Mouse (Mus musculus) heart, embryonic 14.5 days (tissue): Measurements from ENCODE around the gene Tulp4. TPM values are rescaled to one million over a fixed set of nuclear protein-coding genes. Genes with fewer than 3 reads are reported as not detected.
"Not testable (repeated sequence)": the region's sequence is repeated elsewhere in the genome, so short reads cannot be mapped to it uniquely, and the experiment has no call there.

Experiments used
- ATAC-seq: fragments of 200-750 bp; cut with Nextera tagmentation; 2 replicates; pipeline ENCODE4 v1.8.0; 2017; ENCODE audit warnings: low read depth, moderate TSS enrichment; ENCODE audit not compliant: insufficient number of reproducible peaks, insufficient read depth, low FRiP score
- H3K27ac ChIP-seq, 2 experiments: fragments of 200-500 bp in 1 of 2; fragments of 300-500 bp in 1 of 2; sonication (generic) in 1 of 2; replicated peaks in 1 of 2; 2 replicates each; pipeline ENCODE4 v1.5.1; 2012 to 2014; ENCODE audit warnings: low read depth in 2 of 2, low read length in 2 of 2, control low read depth in 1 of 2, mild to moderate bottlenecking in 1 of 2, mixed read lengths in 1 of 2; ENCODE audit not compliant: control insufficient read depth in 1 of 2, insufficient read depth in 1 of 2
- H3K27me3 ChIP-seq: fragments of 300-500 bp; sonication (generic); 2 replicates; pipeline ENCODE4 v1.6.1; 2014; ENCODE audit warnings: mild to moderate bottlenecking, low read length, control low read depth; ENCODE audit not compliant: control insufficient read depth, insufficient read depth
- H3K36me3 ChIP-seq: fragments of 300-500 bp; sonication (generic); 2 replicates; pipeline ENCODE4 v1.6.1; 2014; ENCODE audit warnings: mild to moderate bottlenecking, control low read depth, low read length, mixed read lengths; ENCODE audit not compliant: control insufficient read depth, insufficient read depth
- H3K4me1 ChIP-seq, 2 experiments: fragments of 200-500 bp in 1 of 2; fragments of 300-500 bp in 1 of 2; sonication (generic) in 1 of 2; 2 replicates each; pipeline ENCODE4 v1.6.1; 2012 to 2014; ENCODE audit warnings: low read length in 2 of 2, control low read depth in 1 of 2, mixed read lengths in 1 of 2; ENCODE audit not compliant: control insufficient read depth in 2 of 2, insufficient read depth in 2 of 2
- H3K4me2 ChIP-seq: fragments of 300-500 bp; sonication (generic); 2 replicates; pipeline ENCODE4 v1.6.1; 2014; ENCODE audit warnings: mild to moderate bottlenecking, low read length
- H3K4me3 ChIP-seq, 2 experiments: fragments of 200-500 bp in 1 of 2; fragments of 300-500 bp in 1 of 2; sonication (generic) in 1 of 2; 2 replicates each; pipeline ENCODE4 v1.5.1; 2012 to 2014; ENCODE audit warnings: low read length in 2 of 2, mild to moderate bottlenecking in 2 of 2, control low read depth in 1 of 2, low read depth in 1 of 2, moderate library complexity in 1 of 2; ENCODE audit not compliant: control insufficient read depth in 1 of 2, insufficient read depth in 1 of 2
- H3K9ac ChIP-seq: fragments of 300-500 bp; sonication (generic); 2 replicates; pipeline ENCODE4 v1.6.1; 2014; ENCODE audit warnings: mild to moderate bottlenecking, low read length
- H3K9me3 ChIP-seq: fragments of 300-500 bp; sonication (generic); 2 replicates; pipeline ENCODE4 v1.6.1; 2016; ENCODE audit warnings: low read length, control low read depth; ENCODE audit not compliant: control insufficient read depth
- WGBS: fragments of 180-500 bp; shearing (Covaris S2); extraction: QIAGEN DNeasy Blood & Tissue Kit; methylation state at CpG from one replicate; pipeline ENCODE4 v1.1.7; 2014; 5-methylcytosine and 5-hydroxymethylcytosine counted together
- microRNA-seq: library from miRNA; unstranded; fragments of <30 nt; microRNA quantifications from one replicate; pipeline ENCODE4, GENCODE M21; 2016
- polyA plus RNA-seq: library from polyadenylated mRNA; unstranded; fragments of >200 nt; fragmentation: Nextera tagmentation; extraction: Ambion mirVana; gene quantifications from 2 replicates; pipeline ENCODE4 v1.2.1, GENCODE M21; 2014

Tulp4 gene
- polyA plus RNA-seq, 1 experiment from 2014 or later, result 61.4 TPM

DNA sequence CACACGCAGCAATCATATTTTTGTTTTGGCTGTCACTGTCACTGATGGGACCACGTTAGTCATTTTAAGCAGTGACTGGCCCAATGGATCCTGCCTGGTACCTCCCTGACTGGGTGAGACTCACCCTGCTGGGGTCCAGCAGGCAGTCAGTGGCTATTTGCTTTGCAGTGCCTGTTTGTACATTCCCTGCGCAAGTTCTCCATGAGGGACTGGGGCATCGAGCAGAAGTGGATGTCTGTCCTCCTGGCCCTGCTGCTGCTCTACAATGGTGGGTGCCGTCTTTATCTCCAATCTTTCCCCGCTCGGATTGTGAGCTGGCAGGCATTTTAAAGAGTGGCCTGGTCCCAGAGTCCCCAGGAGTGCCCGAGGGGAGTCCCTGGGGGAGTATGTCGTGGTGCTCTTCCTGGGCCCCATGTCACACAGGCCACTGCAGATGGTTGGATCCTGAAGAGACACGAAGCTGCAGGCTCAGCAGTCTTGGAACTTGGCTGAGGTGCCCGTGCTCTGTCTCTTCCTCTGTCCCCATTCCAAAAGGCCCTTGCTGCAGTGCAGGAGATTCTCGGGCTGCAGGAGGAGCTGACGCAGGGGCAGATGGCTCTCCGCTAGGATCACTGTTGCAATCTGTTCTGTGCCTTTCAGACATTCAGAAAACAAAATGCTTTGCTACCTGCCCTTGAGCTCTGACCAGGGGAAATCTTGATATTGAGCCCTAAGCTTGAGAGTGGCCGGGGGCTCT lies 191.0 kb downstream of the Tulp4 start:
- not testable (repeated sequence) for H3K4me3 ChIP-seq, H3K27me3 ChIP-seq, H3K36me3 ChIP-seq, ATAC-seq, H3K9me3 ChIP-seq, H3K27ac ChIP-seq, H3K9ac ChIP-seq, H3K4me1 ChIP-seq, H3K4me2 ChIP-seq
- 85% methylated on average over 9 of the region's 15 CpGs for WGBS

DNA sequence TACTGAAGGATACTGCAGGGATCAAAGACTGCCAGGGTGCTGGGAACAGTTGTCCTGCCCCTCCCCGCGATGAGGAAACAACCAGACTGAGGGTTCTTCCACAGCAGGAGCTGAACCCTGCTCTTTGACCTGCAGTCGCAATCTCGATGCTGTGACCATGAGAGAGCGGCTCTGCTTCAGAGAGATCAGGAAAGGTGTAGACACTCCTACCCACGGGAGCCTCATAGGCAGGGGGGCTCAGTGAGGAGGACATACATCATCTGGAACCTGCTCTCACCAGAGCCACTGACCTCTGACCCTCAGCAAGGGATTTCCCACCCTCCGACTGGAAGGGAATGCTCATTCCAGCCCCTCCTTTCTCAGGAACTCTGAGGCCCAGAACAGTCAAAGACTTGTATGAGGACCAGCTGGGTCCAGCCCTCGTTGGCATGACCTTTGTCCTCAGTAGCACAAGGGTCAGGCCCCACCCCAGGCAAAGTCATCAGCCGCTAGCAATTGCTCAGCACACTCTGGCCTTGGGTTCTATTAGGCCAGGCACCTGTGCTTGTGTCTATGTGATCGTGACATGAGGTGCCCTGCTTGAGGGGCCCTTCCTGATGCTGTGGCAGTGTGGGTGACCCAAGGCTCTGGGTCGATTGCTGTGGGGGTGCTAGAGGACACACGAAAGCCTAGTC lies 194.1 kb downstream of the Tulp4 start:
- not testable (repeated sequence) for H3K4me2 ChIP-seq, H3K9ac ChIP-seq, H3K4me1 ChIP-seq, ATAC-seq, H3K27me3 ChIP-seq, H3K9me3 ChIP-seq, H3K27ac ChIP-seq, H3K36me3 ChIP-seq, H3K4me3 ChIP-seq
- WGBS, result 77% methylated on average over 4 of the region's 12 CpGs

Small RNA genes lying within 50 kb of the gene (microRNA-seq; reads per million reads assigned to microRNA genes)
- gene Gm22774, result not detected

Other genes with a start within 250 kb of the Tulp4 start
- 4.3 and 4.7 TPM in 2 replicates for gene Synj2, start 165.2 kb upstream of the Tulp4 start, polyA plus RNA-seq
- gene Serac1, start 26.7 kb upstream of the Tulp4 start, polyA plus RNA-seq, result 4.6 and 4.8 TPM in 2 replicates
- 148 and 163 TPM in 2 replicates for gene Gtf2h5, start 26.7 kb upstream of the Tulp4 start, polyA plus RNA-seq
- 18.6 and 18.8 TPM in 2 replicates for gene Tmem181a, start 150.4 kb downstream of the Tulp4 start, polyA plus RNA-seq
- 12.7 and 13.6 TPM in 2 replicates for gene Dynlt1a, start 211.1 kb downstream of the Tulp4 start, polyA plus RNA-seq